Mouse (Mus musculus) bone marrow, adult 2 months (tissue): ENCODE data around the gene Tmem255b.

Experiments used
- CTCF ChIP-seq: fragments of 200-500 bp; IDR thresholded peaks from 2 replicates; pipeline ENCODE4 v1.5.1; 2011; ENCODE audit warnings: low read length, control low read depth; ENCODE audit not compliant: control insufficient read depth, insufficient read depth
- POLR2A ChIP-seq: fragments of 200-500 bp; IDR thresholded peaks from 2 replicates; pipeline ENCODE4 v1.6.1; 2011; ENCODE audit warnings: low read depth, mild to moderate bottlenecking, control low read depth, low read length, borderline replicate concordance; ENCODE audit not compliant: control insufficient read depth

- TF ChIP-seq CTCF (no peak), POLR2A (no peak)
Measured at GRCm38 (mm10) chr8:13403517-13403916, 31.5 kb upstream of the Tmem255b start.
